Mouse (Mus musculus) hindbrain, embryonic 12.5 days (tissue): ENCODE data around the gene Gm4763. TPM values are rescaled to one million over a fixed set of nuclear protein-coding genes. Genes with fewer than 3 reads are reported as not detected.
"Not testable (repeated sequence)": the region's sequence is repeated elsewhere in the genome, so short reads cannot be mapped to it uniquely, and the experiment has no call there.

Experiments
- ATAC-seq: fragments of 200-750 bp; cut with Nextera tagmentation; 2 replicates; pipeline ENCODE4 v1.8.0; 2017; ENCODE audit warnings: moderate TSS enrichment; ENCODE audit not compliant: low FRiP score
- H3K27ac ChIP-seq: fragments of 300-500 bp; sonication (generic); 2 replicates; pipeline ENCODE4 v1.5.1; 2016; ENCODE audit warnings: mild to moderate bottlenecking
- H3K27me3 ChIP-seq: fragments of 300-500 bp; sonication (generic); 2 replicates; pipeline ENCODE4 v1.6.1; 2016; ENCODE audit warnings: mild to moderate bottlenecking
- H3K36me3 ChIP-seq: fragments of 300-500 bp; sonication (generic); 2 replicates; pipeline ENCODE4 v1.6.1; 2016; ENCODE audit warnings: mild to moderate bottlenecking
- H3K4me1 ChIP-seq: fragments of 300-500 bp; sonication (generic); 2 replicates; pipeline ENCODE4 v1.6.1; 2016
- H3K4me2 ChIP-seq: fragments of 300-500 bp; sonication (generic); replicated peaks from 2 replicates; pipeline ENCODE4 v1.6.1; 2016; ENCODE audit warnings: mild to moderate bottlenecking
- H3K4me3 ChIP-seq: fragments of 300-500 bp; sonication (generic); 2 replicates; pipeline ENCODE4 v1.5.1; 2016; ENCODE audit warnings: mild to moderate bottlenecking
- H3K9ac ChIP-seq: fragments of 300-500 bp; sonication (generic); 2 replicates; pipeline ENCODE4 v1.6.1; 2016; ENCODE audit warnings: mild to moderate bottlenecking, moderate library complexity
- H3K9me3 ChIP-seq: fragments of 300-500 bp; sonication (generic); replicated peaks from 2 replicates; pipeline ENCODE4 v1.6.1; 2016; ENCODE audit warnings: mild to moderate bottlenecking
- WGBS: fragments of 180-500 bp; shearing (Covaris S2); methylation state at CpG from one replicate; pipeline ENCODE4 v1.1.7; 2016; 5-methylcytosine and 5-hydroxymethylcytosine counted together
- polyA plus RNA-seq: library from polyadenylated mRNA; unstranded; fragments of >200 nt; fragmentation: Nextera tagmentation; extraction: Ambion mirVana; gene quantifications from 2 replicates; pipeline ENCODE4 v1.2.1, GENCODE M21; 2016

The Gm4763 gene
- not detected in 2 replicates for polyA plus RNA-seq

- not testable (repeated sequence) for H3K9me3 ChIP-seq, H3K27ac ChIP-seq, H3K27me3 ChIP-seq, H3K4me2 ChIP-seq, H3K4me1 ChIP-seq, H3K4me3 ChIP-seq, H3K36me3 ChIP-seq, ATAC-seq, H3K9ac ChIP-seq
- 88% methylated on average over 11 of the region's 11 CpGs for WGBS
Measured at GRCm38 (mm10) chr7:24726808-24727207, at the start of gene Gm4763. Gm4763 (minus strand) TSS chr7:24726908.

- no peak for ATAC-seq
- no peak overlapping the region for H3K4me3 ChIP-seq
- H3K9ac ChIP-seq, result no peak overlapping the region
- no peak overlapping the region for H3K4me2 ChIP-seq
- H3K27me3 ChIP-seq, result no peaks in the 10 kb centered on the region
- H3K27ac ChIP-seq, result no peak overlapping the region
- H3K36me3 ChIP-seq, result no peaks in the 10 kb centered on the region
- H3K4me1 ChIP-seq, result no peaks in the 10 kb centered on the region
- WGBS, result 86% methylated on average over 2 of the region's 2 CpGs
- H3K9me3 ChIP-seq, result no peaks in the 10 kb centered on the region
Measured at GRCm38 (mm10) chr7:24776145-24776544, 49.4 kb upstream of the Gm4763 start.

- H3K27me3 ChIP-seq, result no peaks in the 10 kb centered on the region
- ATAC-seq, result no peak
- no peak overlapping the region for H3K9ac ChIP-seq
- no peaks in the 10 kb centered on the region for H3K9me3 ChIP-seq
- no peaks in the 10 kb centered on the region for H3K36me3 ChIP-seq
- H3K27ac ChIP-seq, result no peak overlapping the region
- H3K4me3 ChIP-seq, result no peak overlapping the region
- no peaks in the 10 kb centered on the region for H3K4me1 ChIP-seq
- 59% methylated on average over 3 of the region's 3 CpGs for WGBS
- no peak overlapping the region for H3K4me2 ChIP-seq
Measured at GRCm38 (mm10) chr7:24773942-24774535, 47.3 kb upstream of the Gm4763 start.

- H3K4me1 ChIP-seq, result no peaks in the 10 kb centered on the region
- no peaks in the 10 kb centered on the region for H3K9me3 ChIP-seq
- no peak for ATAC-seq
- H3K4me2 ChIP-seq, result no peak overlapping the region
- no peaks in the 10 kb centered on the region for H3K36me3 ChIP-seq
- H3K9ac ChIP-seq, result no peak overlapping the region
- no peaks in the 10 kb centered on the region for H3K27me3 ChIP-seq
- no peak overlapping the region for H3K4me3 ChIP-seq
- no peak overlapping the region for H3K27ac ChIP-seq
Measured at GRCm38 (mm10) chr7:24771361-24771760, 44.7 kb upstream of the Gm4763 start.

GRCm38 (mm10) chr7:24762574-24762973 lies 35.9 kb upstream of the Gm4763 start:
- Histone ChIP-seq H3K27ac (no peak overlapping the region), H3K27me3 (no peaks in the 10 kb centered on the region), H3K4me2 (no peak overlapping the region), H3K9ac (no peak overlapping the region), H3K4me3 (no peak overlapping the region), H3K4me1 (no peaks in the 10 kb centered on the region), H3K9me3 (no peaks in the 10 kb centered on the region), H3K36me3 (no peaks in the 10 kb centered on the region)
- WGBS, result 89% methylated on average over 8 of the region's 8 CpGs
- no peak for ATAC-seq

- H3K4me3 ChIP-seq, result no peak overlapping the region
- H3K9me3 ChIP-seq, result no peaks in the 10 kb centered on the region
- no peak overlapping the region for H3K27ac ChIP-seq
- H3K9ac ChIP-seq, result no peak overlapping the region
- no peaks in the 10 kb centered on the region for H3K4me1 ChIP-seq
- no peak overlapping the region for H3K4me2 ChIP-seq
- 79% methylated on average over 6 of the region's 6 CpGs for WGBS
- H3K36me3 ChIP-seq, result no peaks in the 10 kb centered on the region
- H3K27me3 ChIP-seq, result no peaks in the 10 kb centered on the region
- no peak for ATAC-seq
Measured at GRCm38 (mm10) chr7:24761161-24761560, 34.5 kb upstream of the Gm4763 start.

- Histone ChIP-seq H3K36me3 (no peaks in the 10 kb centered on the region), H3K4me1 (no peaks in the 10 kb centered on the region), H3K9me3 (no peaks in the 10 kb centered on the region), H3K27me3 (no peaks in the 10 kb centered on the region), H3K4me3 (no peak within 1 kb of the TSS), H3K9ac (no peak within 1 kb of the TSS), H3K4me2 (no peak within 1 kb of the TSS), H3K27ac (no peak within 1 kb of the TSS)
- WGBS, result 67% methylated on average over 6 of the region's 6 CpGs
- no peak for ATAC-seq
Measured at GRCm38 (mm10) chr7:24760211-24760610, 33.5 kb upstream of the Gm4763 start, which contains the start of gene Cd177. Cd177 (minus strand) TSS chr7:24760311.

- H3K27me3 ChIP-seq, result no peaks in the 10 kb centered on the region
- H3K27ac ChIP-seq, result no peak overlapping the region
- no peak overlapping the region for H3K4me3 ChIP-seq
- H3K9me3 ChIP-seq, result no peaks in the 10 kb centered on the region
- H3K4me2 ChIP-seq, result no peak overlapping the region
- H3K9ac ChIP-seq, result no peak overlapping the region
- WGBS, result 93% methylated on average over 1 of the region's 1 CpGs
- no peaks in the 10 kb centered on the region for H3K36me3 ChIP-seq
- no peak for ATAC-seq
- no peaks in the 10 kb centered on the region for H3K4me1 ChIP-seq
Measured at GRCm38 (mm10) chr7:24758520-24758919, 31.8 kb upstream of the Gm4763 start.

- 81% methylated on average over 5 of the region's 5 CpGs for WGBS
- Histone ChIP-seq H3K27ac (no peak overlapping the region), H3K36me3 (no peaks in the 10 kb centered on the region), H3K9ac (no peak overlapping the region), H3K27me3 (no peaks in the 10 kb centered on the region), H3K9me3 (no peaks in the 10 kb centered on the region), H3K4me2 (no peak overlapping the region), H3K4me3 (no peak overlapping the region), H3K4me1 (0 out of 2 replicates have a peak, but pooled peaks cover 5% of the 10 kb centered on the region)
- no peak for ATAC-seq
Measured at GRCm38 (mm10) chr7:24753476-24753875, 26.8 kb upstream of the Gm4763 start.

GRCm38 (mm10) chr7:24751610-24752009 lies 24.9 kb upstream of the Gm4763 start:
- H3K4me2 ChIP-seq, result no peak overlapping the region
- H3K27me3 ChIP-seq, result no peaks in the 10 kb centered on the region
- H3K9me3 ChIP-seq, result no peaks in the 10 kb centered on the region
- 92% methylated on average over 2 of the region's 2 CpGs for WGBS
- no peak overlapping the region for H3K27ac ChIP-seq
- no peak overlapping the region for H3K9ac ChIP-seq
- no peak for ATAC-seq
- no peaks in the 10 kb centered on the region for H3K36me3 ChIP-seq
- H3K4me1 ChIP-seq, result 0 out of 2 replicates have a peak, but pooled peaks cover 5% of the 10 kb centered on the region
- H3K4me3 ChIP-seq, result no peak overlapping the region

- H3K4me2 ChIP-seq, result no peak overlapping the region
- H3K4me3 ChIP-seq, result no peak overlapping the region
- ATAC-seq, result no peak
- H3K4me1 ChIP-seq, result 0 out of 2 replicates have a peak, but pooled peaks cover 5% of the 10 kb centered on the region
- 59% methylated on average over 4 of the region's 4 CpGs for WGBS
- no peaks in the 10 kb centered on the region for H3K9me3 ChIP-seq
- peak overlapping the region; percentile 29; the same call in 1 of the 2 replicates for H3K9ac ChIP-seq
- no peak overlapping the region for H3K27ac ChIP-seq
- H3K36me3 ChIP-seq, result no peaks in the 10 kb centered on the region
- H3K27me3 ChIP-seq, result no peaks in the 10 kb centered on the region
Measured at GRCm38 (mm10) chr7:24750695-24751094, 24.0 kb upstream of the Gm4763 start.

GRCm38 (mm10) chr7:24735970-24736670 lies 9.4 kb upstream of the Gm4763 start:
- WGBS, result 15% methylated on average over 17 of the region's 17 CpGs
- peak overlapping the region; percentile 5; the same call in 1 of the 2 replicates for H3K4me3 ChIP-seq

GRCm38 (mm10) chr7:24715039-24715438 lies 11.7 kb downstream of the Gm4763 start:
- Histone ChIP-seq H3K27me3 (no peaks in the 10 kb centered on the region), H3K4me1 (no peaks in the 10 kb centered on the region), H3K27ac (no peak overlapping the region), H3K4me2 (no peak overlapping the region), H3K4me3 (no peak overlapping the region), H3K9me3 (no peaks in the 10 kb centered on the region), H3K9ac (no peak overlapping the region), H3K36me3 (no peaks in the 10 kb centered on the region)
- no peak for ATAC-seq
- WGBS, result 76% methylated on average over 6 of the region's 6 CpGs

More at GRCm38 (mm10) chr7:24735970-24736670, 9.4 kb upstream of the Gm4763 start:
- peaks cover 3% of the 10 kb centered on the region for H3K4me1 ChIP-seq
- ATAC-seq, result peak; percentile 43
- no peaks in the 10 kb centered on the region for H3K9me3 ChIP-seq
- no peaks in the 10 kb centered on the region for H3K36me3 ChIP-seq
- H3K4me2 ChIP-seq, result peak overlapping the region; percentile 36
- H3K9ac ChIP-seq, result no peak overlapping the region
- H3K27ac ChIP-seq, result no peak overlapping the region
- no peaks in the 10 kb centered on the region for H3K27me3 ChIP-seq
